Mouse (Mus musculus) adrenal gland, adult 8-10 months (tissue): ENCODE measurements around the gene Tagln. TPM values are rescaled to one million over a fixed set of nuclear protein-coding genes. Genes with fewer than 3 reads are reported as not detected.

Source experiments
- DNase-seq: peaks from one replicate; pipeline ENCODE4 v3.0.0; 2022
- total RNA-seq, 4 experiments: library from RNA; stranded (reverse); gene quantifications; 2 replicates each; pipeline ENCODE4 v1.2.4; 2022

Gene Tagln
- total RNA-seq, 4 experiments from 2014 or later, result 89.8 to 116 (median 110) TPM

DNA sequence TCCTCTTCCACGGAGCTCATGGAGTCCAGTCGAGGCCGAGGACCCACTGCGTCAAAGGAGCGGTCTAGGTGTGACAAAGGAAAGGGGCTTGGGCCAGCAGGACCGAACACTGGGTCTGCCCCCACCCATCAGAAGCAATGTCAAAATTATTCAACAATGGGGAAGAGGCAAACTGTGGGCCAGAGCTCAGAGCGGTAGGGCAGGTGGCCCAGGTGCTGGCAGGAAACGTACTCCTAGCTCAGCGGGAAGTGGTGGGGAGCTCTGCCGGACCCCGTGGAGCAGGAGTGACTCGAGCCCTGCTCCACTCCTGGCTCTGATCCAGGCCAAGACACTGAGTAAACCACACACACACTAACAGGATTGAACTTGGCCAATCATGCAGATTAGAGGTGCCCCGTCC is 9.9 kb upstream of the Tagln start:
- no peak for DNase-seq

GRCm38 (mm10) chr9:45944506-45945400 is 8.9 kb upstream of the Tagln start:
- DNase-seq, result no peak

DNA sequence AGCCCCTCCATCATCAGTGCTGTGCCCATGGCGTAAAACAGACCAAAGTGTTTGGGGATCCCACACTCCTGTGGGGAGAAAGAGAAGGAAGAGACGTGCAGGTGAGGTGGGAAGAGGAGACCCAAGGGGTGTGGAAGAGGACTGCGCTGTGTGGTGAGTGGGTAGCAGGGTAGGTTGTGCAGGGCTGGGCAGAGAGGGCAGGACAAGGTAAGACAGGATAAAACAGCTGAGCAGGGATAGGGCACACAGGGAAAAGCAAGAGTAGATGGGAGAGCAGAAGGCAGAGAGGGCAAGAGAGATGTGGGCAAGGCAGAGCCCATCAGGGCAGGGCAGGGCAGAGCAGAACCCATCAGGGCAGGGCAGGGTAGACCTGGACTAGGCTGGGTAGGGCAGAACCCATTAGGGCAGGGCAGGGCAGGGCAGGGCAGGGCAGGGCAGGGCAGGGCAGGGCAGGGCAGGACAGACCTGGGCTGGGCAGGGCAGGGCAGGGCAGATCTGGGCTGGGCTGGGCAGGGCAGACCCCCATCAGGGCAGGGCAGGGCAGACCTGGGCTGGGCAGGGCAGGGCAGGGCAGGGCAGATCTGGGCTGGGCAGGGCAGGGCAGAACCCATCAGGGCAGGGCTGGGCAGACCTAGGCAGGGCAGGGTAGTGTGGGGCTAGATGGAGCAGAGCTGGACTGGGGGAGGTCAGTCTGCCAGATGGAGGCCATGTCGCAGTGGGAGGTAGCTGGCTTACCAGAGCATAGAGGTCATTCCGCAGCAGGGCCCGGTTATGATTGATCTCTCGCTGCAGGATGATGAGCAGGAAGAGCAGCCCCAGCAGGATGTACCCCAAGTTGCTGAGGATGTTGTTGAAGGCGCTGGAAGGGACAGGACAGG is 8.0 kb upstream of the Tagln start:
- no peak for DNase-seq

- DNase-seq, result no peak
Observed at GRCm38 (mm10) chr9:45942916-45943315, 7.1 kb upstream of the Tagln start.

DNA sequence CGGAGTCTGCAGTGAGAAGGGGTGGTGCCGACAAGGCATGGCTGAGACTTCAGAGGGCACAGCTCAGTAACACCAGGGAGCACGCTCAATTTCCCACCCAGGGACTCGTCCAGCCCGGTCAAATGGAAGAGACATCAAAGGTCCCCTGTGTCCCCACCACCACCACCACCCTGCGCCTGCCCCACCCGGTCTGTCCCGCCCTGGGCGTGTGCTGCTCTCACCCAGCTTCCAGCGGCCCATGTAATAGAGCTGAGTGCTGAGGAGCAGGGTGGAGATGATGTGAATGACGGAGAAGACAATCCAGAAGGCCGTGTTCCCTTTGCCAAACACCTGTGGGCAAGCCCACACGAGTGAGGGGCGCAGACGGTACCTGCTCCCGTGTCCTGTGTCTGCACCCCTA is 6.6 kb upstream of the Tagln start:
- no peak for DNase-seq

- no peak for DNase-seq
Observed at GRCm38 (mm10) chr9:45941329-45941888, 5.6 kb upstream of the Tagln start.

- DNase-seq, result no peak
Observed at GRCm38 (mm10) chr9:45939794-45940193, 3.9 kb upstream of the Tagln start.

GRCm38 (mm10) chr9:45938952-45939637 is 3.2 kb upstream of the Tagln start:
- DNase-seq, result no peak

GRCm38 (mm10) chr9:45938088-45938487 is 2.2 kb upstream of the Tagln start:
- peak; percentile 88 for DNase-seq

GRCm38 (mm10) chr9:45936883-45937282 is 1.0 kb upstream of the Tagln start:
- DNase-seq, result peak; percentile 71

DNA sequence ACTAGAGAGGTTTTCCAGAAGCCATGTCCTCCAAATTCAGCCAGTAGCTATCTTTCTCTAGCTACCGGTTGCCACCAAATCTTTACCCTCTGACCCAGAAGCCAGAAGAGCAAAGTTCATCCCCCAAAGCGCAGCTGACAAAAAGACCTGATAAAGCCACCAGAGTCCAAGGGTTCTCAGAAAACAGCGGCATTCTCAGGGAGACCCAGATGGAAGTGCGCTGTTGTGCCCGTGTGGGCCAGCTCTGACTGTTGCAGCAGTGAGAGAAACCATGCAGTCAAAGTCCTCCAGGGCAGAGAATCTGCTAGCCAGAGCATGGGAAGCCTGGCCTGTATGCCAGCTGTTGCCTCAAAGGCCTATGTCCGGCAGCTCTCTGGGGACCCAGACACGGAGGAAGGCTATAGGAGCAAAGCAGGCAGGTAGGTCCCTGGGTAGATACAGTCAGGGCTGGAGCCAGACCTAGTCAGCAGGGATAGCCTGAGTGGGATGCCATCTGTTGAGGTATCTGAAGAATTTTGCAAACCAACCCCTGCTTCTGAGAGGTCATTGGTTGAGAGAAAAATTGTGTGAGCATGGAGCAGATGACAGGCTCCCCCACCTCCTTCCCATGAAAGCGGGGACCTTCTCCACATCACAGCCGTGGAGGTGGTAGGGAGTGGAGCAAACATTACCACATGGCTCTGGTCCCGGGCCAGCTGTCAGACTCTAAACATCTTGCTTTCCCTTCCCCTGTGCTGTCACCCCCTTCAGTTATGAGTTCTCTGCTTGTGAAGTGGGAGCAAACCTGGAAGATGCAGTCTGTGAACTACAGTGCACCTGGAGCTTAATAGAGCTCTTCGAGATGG is 3.1 kb downstream of the Tagln start:
- DNase-seq, result no peak

- DNase-seq, result no peak
Observed at GRCm38 (mm10) chr9:45931958-45932357, 3.9 kb downstream of the Tagln start.

DNA sequence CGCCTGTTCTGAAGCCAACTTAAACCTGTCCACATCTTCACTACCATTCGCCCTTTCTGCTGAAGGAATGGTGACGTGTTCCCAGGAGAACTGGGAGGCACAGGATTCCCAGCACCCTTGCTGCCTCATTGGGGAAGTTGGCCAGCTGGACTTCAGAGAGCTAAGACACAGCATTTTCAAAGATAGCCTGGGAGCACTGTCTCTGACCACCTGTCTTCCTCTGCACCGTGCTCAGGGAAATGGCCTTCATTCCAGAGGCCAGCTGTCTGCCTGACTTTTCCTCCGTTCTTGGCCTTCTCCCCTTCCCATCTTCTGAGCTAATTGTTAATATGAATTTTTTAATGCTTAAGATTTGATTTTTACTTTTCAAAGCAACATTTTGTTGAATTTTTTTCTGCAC is 6.6 kb downstream of the Tagln start:
- no peak for DNase-seq

DNA sequence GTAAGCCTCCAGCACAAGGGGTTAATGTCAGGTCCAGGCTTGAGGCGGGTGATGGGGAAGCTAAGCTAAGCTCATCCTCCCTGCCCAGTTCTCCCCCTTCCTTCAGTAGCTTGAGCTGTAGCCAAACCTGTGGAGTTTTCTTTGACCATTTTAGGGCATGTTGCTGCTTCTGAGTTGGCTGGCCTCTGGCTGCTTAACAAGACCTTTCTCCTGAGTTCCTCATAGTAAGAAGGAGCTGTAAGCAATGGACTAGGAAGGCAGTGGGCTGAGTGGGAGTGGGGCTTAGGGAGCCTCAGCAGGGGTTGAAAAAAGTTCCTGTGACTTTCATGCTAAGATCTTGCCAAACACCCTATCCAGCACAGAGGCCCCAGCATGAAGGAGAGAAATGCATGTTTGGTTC is 16.0 kb downstream of the Tagln start:
- no peak for DNase-seq

GRCm38 (mm10) chr9:45917041-45917934 is 18.6 kb downstream of the Tagln start:
- peak; percentile 68 for DNase-seq

DNA sequence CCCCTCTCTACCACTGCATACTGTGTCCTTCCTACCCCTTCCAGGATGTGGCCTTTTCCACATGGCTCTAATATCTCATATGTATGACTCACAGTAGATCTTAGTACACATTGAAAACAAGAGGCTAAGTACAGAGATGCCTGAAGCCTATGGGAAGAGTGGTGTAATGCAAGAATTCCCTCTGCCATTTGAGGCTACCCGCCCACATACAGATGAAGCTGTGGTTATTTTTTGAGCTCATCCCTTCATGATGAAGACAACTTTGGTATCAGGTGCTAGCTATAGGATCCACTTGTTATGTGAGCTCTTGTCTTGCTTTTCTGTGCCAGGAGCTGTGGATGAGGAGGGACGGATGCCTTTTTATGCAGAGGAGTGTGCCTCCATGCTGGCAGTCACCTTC is 20.2 kb downstream of the Tagln start:
- DNase-seq, result no peak

DNA sequence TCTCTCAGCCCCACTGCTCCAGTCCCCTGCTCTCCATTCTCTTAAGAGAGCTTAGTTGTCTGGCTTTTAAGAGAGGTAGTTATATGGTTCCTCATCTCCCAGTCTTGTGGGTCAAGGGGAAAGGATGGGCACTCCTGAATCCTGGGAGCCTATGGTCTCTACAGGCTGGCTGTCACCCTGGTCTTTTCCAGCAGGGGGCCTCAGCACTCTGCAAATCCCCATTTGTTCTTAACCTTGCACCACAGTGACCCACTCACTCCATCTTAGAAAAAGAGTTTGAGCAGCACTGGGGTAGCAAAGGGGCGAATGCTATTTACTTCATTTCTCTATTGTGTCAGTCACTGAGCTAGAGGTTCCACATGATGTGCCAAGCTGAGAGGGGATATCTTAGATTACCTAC is 24.2 kb downstream of the Tagln start:
- no peak for DNase-seq

DNA sequence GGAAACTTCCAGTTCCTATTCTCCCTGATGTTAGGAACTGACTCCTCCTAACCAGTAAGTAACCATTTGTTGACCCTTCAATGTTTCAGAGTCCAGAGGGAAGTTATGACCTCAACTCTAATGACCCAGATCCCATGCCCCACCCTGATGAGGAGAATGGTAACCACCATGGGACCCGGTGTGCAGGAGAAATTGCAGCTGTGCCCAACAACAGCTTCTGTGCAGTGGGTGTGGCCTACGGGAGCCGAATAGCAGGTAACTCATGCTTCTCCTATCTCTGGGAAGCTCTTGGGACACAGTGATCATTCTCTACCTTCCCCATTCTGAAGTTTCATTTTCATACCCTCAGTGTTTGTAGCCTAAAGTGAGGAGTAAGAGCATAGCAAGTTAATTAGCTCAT is 24.9 kb downstream of the Tagln start:
- no peak for DNase-seq

DNA sequence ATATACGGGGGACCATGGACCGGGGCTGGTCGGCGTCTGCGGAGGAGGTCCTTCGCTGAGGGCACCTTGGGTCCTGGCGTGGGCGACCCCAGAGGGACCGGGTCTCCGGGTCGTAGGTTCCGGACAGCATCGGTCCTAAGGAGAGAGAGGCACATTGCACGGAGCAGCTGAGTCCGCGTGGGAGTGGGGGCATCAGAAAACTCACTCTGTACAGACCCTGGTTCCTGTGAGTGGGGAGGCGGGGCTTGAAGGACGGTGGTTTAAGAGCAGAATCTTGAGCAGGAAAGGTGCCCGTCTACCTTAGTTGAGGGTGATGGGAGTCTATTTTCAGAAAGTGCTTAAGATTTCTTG is 28.8 kb downstream of the Tagln start:
- peak; percentile 45 for DNase-seq

- DNase-seq, result peak; percentile 85
Observed at GRCm38 (mm10) chr9:45906355-45907077, 29.3 kb downstream of the Tagln start, which contains the start of the genes Pcsk7 and Rnf214. Gene Pcsk7, plus strand, starts transcription at chr9:45906497. Gene Rnf214, minus strand, starts transcription at chr9:45906911.
